ENCODE assay signal across 8 mouse cellular contexts in the genomic region with DNA sequence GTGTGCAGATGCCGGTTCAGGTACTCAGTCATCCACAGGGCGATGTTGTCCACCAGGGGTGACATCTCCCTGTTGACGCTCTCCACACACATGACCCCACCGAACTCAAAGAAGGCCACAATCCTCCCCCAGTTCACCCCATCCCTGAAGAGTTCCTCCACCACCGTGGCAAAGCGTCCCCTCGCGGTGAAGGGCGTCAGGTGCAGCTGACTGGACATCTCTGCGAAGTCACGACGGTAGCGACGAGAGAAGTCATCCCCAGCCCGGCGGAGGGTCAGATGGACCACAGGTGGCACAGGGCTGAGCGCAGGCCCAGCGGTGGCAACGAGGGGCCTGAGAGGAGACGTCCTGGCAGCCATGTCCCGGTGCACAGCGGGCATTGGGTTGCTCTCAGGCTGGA. TPM values are rescaled to one million over a fixed set of nuclear protein-coding genes. Genes with fewer than 3 reads are reported as not detected.
A peak's percentile ranks its signal among the peaks of the same experiment; 100 is the strongest.
DNase-seq lines count a peak whose midpoint lies in the region; ATAC-seq and TF ChIP-seq lines count a peak whose summit lies in the region.

No protein-coding gene starts in this region.

- no peak overlapping the region for H3K27ac ChIP-seq in embryonic facial prominence, embryonic 11.5 days (replicated peaks; ENCODE audit: low read depth, low read length)
- peak overlapping the region; percentile 78 for H3K27ac ChIP-seq in heart, embryonic 10.5 days
- H3K27ac ChIP-seq in kidney, adult 2 months (ENCODE audit: insufficient read depth, low read depth, low read length) = peak overlapping the region; percentile 20; the same call in 1 of the 2 replicates
- H3K27ac ChIP-seq in liver, embryonic 14.5 days = no peak overlapping the region

- ATAC-seq in embryonic facial prominence, embryonic 11.5 days (replicated peaks; ENCODE audit: insufficient number of reproducible peaks, low FRiP score, low TSS enrichment, low read depth) = no peak
- no peak for ATAC-seq in liver, embryonic 14.5 days (ENCODE audit: insufficient read depth)
- ATAC-seq in monocyte, adult 5-6 weeks (replicated peaks; ENCODE audit: insufficient number of reproducible peaks, low FRiP score, low TSS enrichment, poor library complexity, severe bottlenecking) = peak; percentile 72

- peak overlapping the region; percentile 44 for H3K9ac ChIP-seq in embryonic facial prominence, embryonic 11.5 days (replicated peaks; ENCODE audit: low read length)
- no peak overlapping the region for H3K9ac ChIP-seq in liver, embryonic 14.5 days (replicated peaks)

- TF ChIP-seq EP300 in liver, embryonic 14.5 days (IDR thresholded peaks at IDR 0.05; ENCODE audit: low read depth) = no peak

- no peaks in the 10 kb centered on the region for H3K36me3 ChIP-seq in embryonic facial prominence, embryonic 11.5 days (replicated peaks; ENCODE audit: control insufficient read depth, insufficient read depth, low read depth, low read length)
- no peaks in the 10 kb centered on the region for H3K36me3 ChIP-seq in heart, embryonic 10.5 days
- H3K36me3 ChIP-seq in kidney, adult 2 months (ENCODE audit: control insufficient read depth, insufficient read depth, low read length) = no peaks in the 10 kb centered on the region
- H3K36me3 ChIP-seq in liver, embryonic 14.5 days (replicated peaks; ENCODE audit: control insufficient read depth, insufficient read depth, low read depth) = no peaks in the 10 kb centered on the region

- H3K4me2 ChIP-seq in embryonic facial prominence, embryonic 11.5 days (ENCODE audit: low read depth, low read length) = peak overlapping the region; percentile 89
- peak overlapping the region; percentile 66 for H3K4me2 ChIP-seq in liver, embryonic 14.5 days (ENCODE audit: low read depth)

- peak; percentile 65 to 71 for DNase-seq in layer of hippocampus, postnatal 10 days (ENCODE audit: low spot score in 2 of 2)
- DNase-seq in layer of hippocampus, adult 9-10 months (ENCODE audit: low spot score) = no peak
- peak; percentile 50 for DNase-seq in embryonic facial prominence, embryonic 11.5 days (ENCODE audit: low spot score)
- DNase-seq in heart, embryonic 10.5 days (ENCODE audit: low spot score) = no peak
- peak; percentile 60 for DNase-seq in kidney, adult 2 months
- no peak for DNase-seq in liver, embryonic 14.5 days (ENCODE audit: low read depth in 3 of 3, low spot score in 3 of 3)
- DNase-seq in spleen, postnatal 36 days (ENCODE audit: low spot score in 2 of 2) = peak; percentile 72 to 77

- TF ChIP-seq CTCF in kidney, adult 2 months (conservative IDR thresholded peaks at IDR 0.05; ENCODE audit: insufficient read depth, insufficient read length, low read depth, low read length) = peak; percentile 72
- TF ChIP-seq CTCF in liver, embryonic 14.5 days (IDR thresholded peaks at IDR 0.05; ENCODE audit: low read depth) = peak; percentile 75

- TF ChIP-seq POLR2A in kidney, adult 2 months (IDR thresholded peaks at IDR 0.05; ENCODE audit: low read depth, low read length) = no peak

- no peaks in the 10 kb centered on the region for H3K27me3 ChIP-seq in embryonic facial prominence, embryonic 11.5 days (ENCODE audit: control insufficient read depth, insufficient read depth, low read length)
- no peaks in the 10 kb centered on the region for H3K27me3 ChIP-seq in heart, embryonic 10.5 days (ENCODE audit: insufficient read depth, poor library complexity, severe bottlenecking)
- H3K27me3 ChIP-seq in kidney, adult 2 months (replicated peaks; ENCODE audit: control insufficient read depth, insufficient read depth, low read length) = no peaks in the 10 kb centered on the region
- H3K27me3 ChIP-seq in liver, embryonic 14.5 days (ENCODE audit: control insufficient read depth, insufficient read depth, low read length) = peaks cover 28% of the 10 kb centered on the region

- H3K9me3 ChIP-seq in embryonic facial prominence, embryonic 11.5 days (replicated peaks; ENCODE audit: control insufficient read depth, low read length) = no peaks in the 10 kb centered on the region
- H3K9me3 ChIP-seq in heart, embryonic 10.5 days = no peaks in the 10 kb centered on the region
- H3K9me3 ChIP-seq in liver, embryonic 14.5 days (ENCODE audit: control insufficient read depth, low read length) = no peaks in the 10 kb centered on the region

- peak overlapping the region; percentile 66 for H3K4me3 ChIP-seq in embryonic facial prominence, embryonic 11.5 days (ENCODE audit: low read depth, low read length)
- peak overlapping the region; percentile 85 for H3K4me3 ChIP-seq in heart, embryonic 10.5 days
- peak overlapping the region; percentile 62 for H3K4me3 ChIP-seq in kidney, adult 2 months (ENCODE audit: insufficient read depth, low read depth, low read length)
- H3K4me3 ChIP-seq in liver, embryonic 14.5 days (ENCODE audit: insufficient read depth in 1 of 2, low read depth in 2 of 2, low read length in 2 of 2) = peak overlapping the region; percentile 12 to 23

- WGBS in embryonic facial prominence, embryonic 11.5 days = 10% methylated on average over 22 of the region's 22 CpGs
- WGBS in heart, embryonic 10.5 days = 7% methylated on average over 22 of the region's 22 CpGs
- WGBS in kidney, adult 2 months = 6% methylated on average over 22 of the region's 22 CpGs
- 13% methylated on average over 22 of the region's 22 CpGs for WGBS in liver, embryonic 14.5 days (ENCODE audit: insufficient replicate concordance)

- H3K4me1 ChIP-seq in embryonic facial prominence, embryonic 11.5 days (ENCODE audit: control insufficient read depth, insufficient read depth, low read length) = peaks cover 4% of the 10 kb centered on the region; the same call in 1 of the 2 replicates
- peaks cover 17% of the 10 kb centered on the region for H3K4me1 ChIP-seq in heart, embryonic 10.5 days
- peaks cover 7% of the 10 kb centered on the region for H3K4me1 ChIP-seq in kidney, adult 2 months (ENCODE audit: control insufficient read depth, insufficient read depth, low read length)
- H3K4me1 ChIP-seq in liver, embryonic 14.5 days (replicated peaks; ENCODE audit: control insufficient read depth in 2 of 2, insufficient read depth in 2 of 2, low read length in 1 of 2) = peaks cover 2 to 14% of the 10 kb centered on the region in 2 experiments; a peak in 2 of 4 replicates

RNA-seq across cellular contexts. Expression of gene Bcl2, which starts 1.7 kb away (rescaled TPM):
- total RNA-seq in layer of hippocampus, postnatal 10 days (2021) = 10 to 100 TPM; 11.2 to 11.3 TPM
- polyA plus RNA-seq in embryonic facial prominence, embryonic 11.5 days (2014; fragmentation: Nextera tagmentation; extraction: Ambion mirVana) = 7.1 and 7.6 TPM in 2 replicates
- polyA plus RNA-seq in heart, embryonic 10.5 days (2016; fragmentation: Nextera tagmentation; extraction: Ambion mirVana) = 12.1 and 15.0 TPM in 2 replicates
- polyA plus RNA-seq in kidney, adult 2 months (2012; rRNA removed) = 1.9 and 2.6 TPM in 2 replicates
- 0.14 and 0.38 TPM in 2 replicates for polyA plus RNA-seq in liver, embryonic 14.5 days (2012; rRNA removed)
- 0.43 TPM in 2 replicates for polyA plus RNA-seq in liver, embryonic 14.5 days (2014; fragmentation: Nextera tagmentation; extraction: Ambion mirVana)
- 64.9 to 109 TPM (median 65.0 TPM) in 3 replicates for total RNA-seq in monocyte, adult 5-6 weeks (2017)

RNA-seq across cellular contexts. Expression of gene Kdsr, which starts 47.2 kb away (rescaled TPM):
- 10 to 100 TPM; 21.8 to 25.5 TPM for total RNA-seq in layer of hippocampus, postnatal 10 days (2021)
- 12.1 and 12.9 TPM in 2 replicates for polyA plus RNA-seq in embryonic facial prominence, embryonic 11.5 days (2014; fragmentation: Nextera tagmentation; extraction: Ambion mirVana)
- polyA plus RNA-seq in heart, embryonic 10.5 days (2016; fragmentation: Nextera tagmentation; extraction: Ambion mirVana) = 7.5 and 7.7 TPM in 2 replicates
- 7.6 and 13.3 TPM in 2 replicates for polyA plus RNA-seq in kidney, adult 2 months (2012; rRNA removed)
- polyA plus RNA-seq in liver, embryonic 14.5 days (2012; rRNA removed) = 0.88 and 1.3 TPM in 2 replicates
- 3.0 and 4.0 TPM in 2 replicates for polyA plus RNA-seq in liver, embryonic 14.5 days (2014; fragmentation: Nextera tagmentation; extraction: Ambion mirVana)
- 16.3 to 26.0 TPM (median 25.0 TPM) in 3 replicates for total RNA-seq in monocyte, adult 5-6 weeks (2017)

Comparison
In these comparisons a context has a peak if more than half of its experiments do, and no peak if none do; other contexts are left out.
1. DNase-seq: peak in layer of hippocampus, postnatal 10 days (2 of 2), embryonic facial prominence, embryonic 11.5 days (single experiment), kidney, adult 2 months (single experiment) and spleen, postnatal 36 days (2 of 2); none in layer of hippocampus, adult 9-10 months (single experiment), heart, embryonic 10.5 days (single experiment) and liver, embryonic 14.5 days (0 of 3).
2. H3K27ac ChIP-seq: peak in heart, embryonic 10.5 days (single experiment) and kidney, adult 2 months (single experiment); none in embryonic facial prominence, embryonic 11.5 days (single experiment) and liver, embryonic 14.5 days (single experiment).
3. H3K4me3 ChIP-seq: peak in every context shown above with its lines; median percentile 85 in heart, embryonic 10.5 days; 66 in embryonic facial prominence, embryonic 11.5 days; 62 in kidney, adult 2 months; 18 in liver, embryonic 14.5 days.